Mouse (Mus musculus) embryonic facial prominence, embryonic 10.5 days (tissue): ENCODE measurements around the gene Vps37c. TPM values are rescaled to one million over a fixed set of nuclear protein-coding genes. Genes with fewer than 3 reads are reported as not detected.
A peak's percentile ranks its signal among the peaks of the same experiment; 100 is the strongest.

Experiments
- DNase-seq: peaks from one replicate; pipeline ENCODE4 v3.0.0-alpha.2; 2017; ENCODE audit warnings: low spot score
- H3K27ac ChIP-seq: fragments of 300-500 bp; sonication (generic); replicated peaks from 2 replicates; pipeline ENCODE4 v1.5.1; 2016; ENCODE audit warnings: mild to moderate bottlenecking
- H3K27me3 ChIP-seq: fragments of 300-500 bp; sonication (generic); replicated peaks from 2 replicates; pipeline ENCODE4 v1.6.1; 2016; ENCODE audit warnings: low read depth, mild to moderate bottlenecking; ENCODE audit not compliant: poor library complexity, severe bottlenecking
- H3K36me3 ChIP-seq: fragments of 300-500 bp; sonication (generic); replicated peaks from 2 replicates; pipeline ENCODE4 v1.6.1; 2016; ENCODE audit warnings: mild to moderate bottlenecking, moderate library complexity
- H3K4me1 ChIP-seq: fragments of 300-500 bp; sonication (generic); 2 replicates; pipeline ENCODE4 v1.6.1; 2016
- H3K4me3 ChIP-seq: fragments of 300-500 bp; sonication (generic); 2 replicates; pipeline ENCODE4 v1.5.1; 2016; ENCODE audit warnings: mild to moderate bottlenecking, moderate library complexity
- H3K9me3 ChIP-seq: fragments of 300-500 bp; sonication (generic); 2 replicates; pipeline ENCODE4 v1.6.1; 2016; ENCODE audit warnings: mild to moderate bottlenecking
- WGBS: fragments of 180-500 bp; shearing (Covaris S2); methylation state at CpG from one replicate; pipeline ENCODE4 v1.1.7; 2016; 5-methylcytosine and 5-hydroxymethylcytosine counted together
- polyA plus RNA-seq: library from polyadenylated mRNA; unstranded; fragments of >200 nt; fragmentation: Nextera tagmentation; extraction: Ambion mirVana; gene quantifications from 2 replicates; pipeline ENCODE4 v1.2.1, GENCODE M21; 2016

The Vps37c gene
- 37.6 and 40.8 TPM in 2 replicates for polyA plus RNA-seq

- Histone ChIP-seq H3K9me3 (no peaks in the 10 kb centered on the region), H3K4me1 (peaks cover 35% of the 10 kb centered on the region)
- WGBS, result under 1% methylated on average over 74 of the region's 74 CpGs
Measured at GRCm38 (mm10) chr19:10688537-10689352, at the start of gene Vps37c. Vps37c (plus strand) TSS chr19:10688735.

GRCm38 (mm10) chr19:10640080-10640479 lies 48.5 kb upstream of the Vps37c start:
- DNase-seq, result no peak
- Histone ChIP-seq H3K27ac (no peak overlapping the region), H3K4me3 (peak overlapping the region; percentile 22; the same call in 1 of the 2 replicates), H3K9me3 (no peaks in the 10 kb centered on the region), H3K27me3 (peaks cover 10% of the 10 kb centered on the region), H3K4me1 (peaks cover 15% of the 10 kb centered on the region), H3K36me3 (no peaks in the 10 kb centered on the region)
- 18% methylated on average over 5 of the region's 5 CpGs for WGBS

More at GRCm38 (mm10) chr19:10688537-10689352, at the start of gene Vps37c:
- DNase-seq, result peak; percentile 97
- Histone ChIP-seq H3K27ac (peak within 1 kb of the TSS; percentile 95), H3K4me3 (peak within 1 kb of the TSS; percentile 84), H3K27me3 (no peaks in the 10 kb centered on the region), H3K36me3 (peaks cover 10% of the 10 kb centered on the region)

GRCm38 (mm10) chr19:10640589-10641378 lies 47.8 kb upstream of the Vps37c start:
- no peak for DNase-seq
- WGBS, result 54% methylated on average over 13 of the region's 13 CpGs
- Histone ChIP-seq H3K27ac (no peak overlapping the region; the same call in 1 of the 2 replicates), H3K36me3 (no peaks in the 10 kb centered on the region), H3K9me3 (no peaks in the 10 kb centered on the region), H3K27me3 (peaks cover 3% of the 10 kb centered on the region), H3K4me3 (no peak overlapping the region), H3K4me1 (peaks cover 11% of the 10 kb centered on the region; the same call in 1 of the 2 replicates)

- Histone ChIP-seq H3K36me3 (no peaks in the 10 kb centered on the region), H3K4me3 (no peak overlapping the region), H3K4me1 (peaks cover 9% of the 10 kb centered on the region; the same call in 1 of the 2 replicates), H3K27ac (no peak overlapping the region), H3K9me3 (no peaks in the 10 kb centered on the region), H3K27me3 (no peaks in the 10 kb centered on the region)
- DNase-seq, result no peak
- 86% methylated on average over 2 of the region's 2 CpGs for WGBS
Measured at GRCm38 (mm10) chr19:10645616-10646015, 42.9 kb upstream of the Vps37c start.

GRCm38 (mm10) chr19:10648156-10648555 lies 40.4 kb upstream of the Vps37c start:
- 0 out of 2 replicates have a peak, but pooled peaks cover 5% of the 10 kb centered on the region for H3K4me1 ChIP-seq
- no peaks in the 10 kb centered on the region for H3K36me3 ChIP-seq
- 78% methylated on average over 8 of the region's 8 CpGs for WGBS
- no peak for DNase-seq
- no peaks in the 10 kb centered on the region for H3K27me3 ChIP-seq
- H3K4me3 ChIP-seq, result no peak overlapping the region
- no peak overlapping the region for H3K27ac ChIP-seq
- no peaks in the 10 kb centered on the region for H3K9me3 ChIP-seq

- no peak for DNase-seq
Measured at GRCm38 (mm10) chr19:10656058-10656457, 32.5 kb upstream of the Vps37c start.

GRCm38 (mm10) chr19:10657742-10658141 lies 30.8 kb upstream of the Vps37c start:
- Histone ChIP-seq H3K9me3 (no peaks in the 10 kb centered on the region), H3K36me3 (no peaks in the 10 kb centered on the region), H3K27me3 (no peaks in the 10 kb centered on the region), H3K27ac (no peak overlapping the region), H3K4me3 (no peak overlapping the region), H3K4me1 (peaks cover 11% of the 10 kb centered on the region)
- 84% methylated on average over 5 of the region's 5 CpGs for WGBS
- DNase-seq, result no peak

More at GRCm38 (mm10) chr19:10656058-10656457, 32.5 kb upstream of the Vps37c start:
- WGBS, result 66% methylated on average over 3 of the region's 3 CpGs
- Histone ChIP-seq H3K27me3 (no peaks in the 10 kb centered on the region), H3K4me1 (peaks cover 11% of the 10 kb centered on the region), H3K9me3 (no peaks in the 10 kb centered on the region), H3K27ac (0 out of 2 replicates have a peak overlapping the region, but pooled peaks have one; percentile 5), H3K36me3 (no peaks in the 10 kb centered on the region), H3K4me3 (no peak overlapping the region)

- H3K36me3 ChIP-seq, result no peaks in the 10 kb centered on the region
Measured at GRCm38 (mm10) chr19:10658406-10658805, 30.1 kb upstream of the Vps37c start.

GRCm38 (mm10) chr19:10661373-10661772 lies 27.2 kb upstream of the Vps37c start:
- Histone ChIP-seq H3K27me3 (no peaks in the 10 kb centered on the region), H3K4me1 (peaks cover 9% of the 10 kb centered on the region), H3K9me3 (no peaks in the 10 kb centered on the region), H3K4me3 (no peak overlapping the region), H3K27ac (no peak overlapping the region), H3K36me3 (no peaks in the 10 kb centered on the region)
- WGBS, result 76% methylated on average over 5 of the region's 5 CpGs
- DNase-seq, result no peak

More at GRCm38 (mm10) chr19:10658406-10658805, 30.1 kb upstream of the Vps37c start:
- WGBS, result 84% methylated on average over 2 of the region's 2 CpGs
- H3K4me1 ChIP-seq, result peaks cover 11% of the 10 kb centered on the region
- no peak overlapping the region for H3K4me3 ChIP-seq
- H3K27me3 ChIP-seq, result no peaks in the 10 kb centered on the region
- no peak for DNase-seq
- H3K9me3 ChIP-seq, result no peaks in the 10 kb centered on the region
- H3K27ac ChIP-seq, result no peak overlapping the region

- peaks cover 5% of the 10 kb centered on the region; the same call in 1 of the 2 replicates for H3K4me1 ChIP-seq
- WGBS, result 85% methylated on average over 2 of the region's 2 CpGs
- no peaks in the 10 kb centered on the region for H3K9me3 ChIP-seq
- H3K27me3 ChIP-seq, result no peaks in the 10 kb centered on the region
- no peak overlapping the region for H3K27ac ChIP-seq
- H3K36me3 ChIP-seq, result no peaks in the 10 kb centered on the region
- no peak overlapping the region for H3K4me3 ChIP-seq
- no peak for DNase-seq
Measured at GRCm38 (mm10) chr19:10661919-10662318, 26.6 kb upstream of the Vps37c start.

- peaks cover 4% of the 10 kb centered on the region; the same call in 1 of the 2 replicates for H3K4me1 ChIP-seq
- no peaks in the 10 kb centered on the region for H3K27me3 ChIP-seq
- H3K27ac ChIP-seq, result no peak overlapping the region
- no peak for DNase-seq
- no peaks in the 10 kb centered on the region for H3K36me3 ChIP-seq
- H3K9me3 ChIP-seq, result no peaks in the 10 kb centered on the region
- no peak overlapping the region for H3K4me3 ChIP-seq
- 63% methylated on average over 3 of the region's 3 CpGs for WGBS
Measured at GRCm38 (mm10) chr19:10662665-10663064, 25.9 kb upstream of the Vps37c start.

- 60% methylated on average over 3 of the region's 3 CpGs for WGBS
- H3K4me3 ChIP-seq, result no peak overlapping the region
- no peak for DNase-seq
- no peaks in the 10 kb centered on the region for H3K27me3 ChIP-seq
- H3K4me1 ChIP-seq, result no peaks in the 10 kb centered on the region
- H3K36me3 ChIP-seq, result no peaks in the 10 kb centered on the region
- H3K27ac ChIP-seq, result no peak overlapping the region
- no peaks in the 10 kb centered on the region for H3K9me3 ChIP-seq
Measured at GRCm38 (mm10) chr19:10665093-10665492, 23.4 kb upstream of the Vps37c start.
